Mouse (Mus musculus) cerebellum, adult 18-20 months (tissue): ENCODE results near the gene Rptor.

Source experiments
- DNase-seq, 2 experiments: peaks; one replicate each; pipeline ENCODE4 v3.0.0; 2021

Rptor gene

DNA sequence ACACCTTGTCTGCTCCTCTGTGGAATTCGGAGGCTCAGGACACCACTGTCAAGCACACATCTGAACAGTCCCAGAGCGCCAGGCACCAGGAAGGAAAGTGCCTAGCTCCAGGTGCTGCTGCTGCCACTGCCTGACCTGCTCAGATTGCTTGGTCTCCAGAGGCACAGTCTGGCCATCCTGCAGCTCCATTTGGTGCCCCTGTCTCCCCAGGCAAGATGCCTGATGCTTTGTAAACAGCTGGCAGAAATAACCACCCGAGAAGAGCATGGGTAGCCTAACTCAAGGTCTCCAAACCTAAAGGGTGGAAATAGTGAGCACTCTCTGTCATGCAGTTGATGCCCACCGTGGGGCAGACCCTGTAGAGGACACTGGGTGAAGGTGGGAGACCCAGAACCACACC is 311.7 kb downstream of the Rptor start:
- no peak for DNase-seq

DNA sequence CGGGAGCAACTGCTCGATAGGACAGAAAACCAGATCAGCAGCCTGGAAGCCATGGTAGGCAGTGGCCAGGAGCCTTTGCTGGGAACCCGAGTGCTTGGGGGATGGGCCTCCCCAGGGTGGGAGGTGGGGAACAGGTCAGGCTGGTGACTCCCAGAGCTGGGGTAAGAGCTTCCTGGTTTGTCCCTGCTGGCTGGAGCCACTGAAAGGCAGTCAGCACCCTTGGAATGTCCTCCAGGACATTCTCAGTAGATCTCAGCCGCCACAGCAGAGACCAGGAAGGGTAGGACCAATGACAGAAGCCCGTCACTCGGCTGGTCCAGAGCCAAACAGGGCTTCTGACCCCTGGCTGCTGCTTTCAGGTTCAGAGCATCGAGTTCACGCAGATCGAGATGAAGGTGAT is 313.0 kb downstream of the Rptor start:
- no peak for DNase-seq

DNA sequence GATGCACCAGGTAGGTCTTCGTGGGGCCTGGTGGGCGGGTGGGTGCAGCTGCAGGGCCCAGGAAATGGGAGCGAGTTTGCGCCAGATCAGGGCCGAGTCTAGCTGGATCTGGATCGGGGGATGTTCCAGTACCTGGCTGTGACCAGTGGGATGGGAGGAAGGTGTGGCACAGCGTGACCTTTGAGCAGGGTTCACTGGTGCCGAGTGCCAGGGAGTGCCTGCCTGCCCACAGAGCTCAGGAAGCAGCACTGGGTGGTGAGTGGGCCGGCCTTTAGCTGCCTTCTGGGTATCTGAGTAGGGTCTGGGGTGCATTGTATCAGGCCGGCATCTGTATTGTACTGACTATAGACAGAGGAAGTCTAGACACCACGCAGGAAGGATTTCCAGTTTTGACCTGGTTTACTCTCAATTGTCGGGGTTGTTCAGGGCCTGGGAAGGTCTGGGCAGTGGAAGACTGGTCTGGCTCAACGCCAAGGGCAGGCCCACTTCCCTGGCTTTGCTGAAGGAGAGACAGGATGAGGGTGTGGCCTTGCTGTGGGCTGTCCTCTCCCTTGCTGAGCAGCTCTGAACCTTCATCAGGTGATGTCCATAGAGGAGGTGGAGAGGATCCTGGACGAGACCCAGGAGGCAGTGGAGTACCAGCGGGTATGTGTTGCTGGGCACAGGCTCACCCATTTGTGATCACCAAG is 313.5 kb downstream of the Rptor start:
- DNase-seq = no peak

DNA sequence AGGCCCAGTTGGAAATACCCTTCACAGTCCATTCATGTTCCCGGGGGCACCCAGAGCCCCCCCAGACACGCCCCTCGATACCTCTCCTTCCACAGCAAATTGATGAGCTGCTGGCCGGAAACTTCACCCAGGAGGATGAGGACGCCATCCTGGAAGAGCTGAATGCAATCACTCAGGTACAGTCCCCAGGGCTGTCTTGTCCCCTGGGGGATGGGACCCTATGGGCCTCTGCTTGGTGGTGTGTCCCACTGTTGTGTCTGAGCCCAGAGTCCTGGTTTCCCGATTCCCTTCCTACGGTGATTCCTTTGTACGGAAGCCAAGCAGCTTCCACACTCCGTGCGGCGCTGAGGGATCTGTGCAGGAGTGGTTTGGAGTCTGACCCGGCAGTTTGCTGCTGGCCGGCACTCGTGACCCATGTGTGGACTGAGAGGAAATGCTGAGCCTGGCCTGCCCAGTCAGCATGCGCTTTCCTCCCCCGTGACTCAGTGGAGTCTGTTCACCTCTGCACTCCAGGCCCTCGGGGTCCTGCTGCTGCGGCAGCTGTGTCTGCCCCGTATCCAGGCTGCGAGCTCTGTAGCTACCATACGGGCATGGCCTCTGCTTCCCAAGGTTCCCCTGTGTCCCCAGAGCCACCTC is 314.2 kb downstream of the Rptor start:
- no peak for DNase-seq

DNA sequence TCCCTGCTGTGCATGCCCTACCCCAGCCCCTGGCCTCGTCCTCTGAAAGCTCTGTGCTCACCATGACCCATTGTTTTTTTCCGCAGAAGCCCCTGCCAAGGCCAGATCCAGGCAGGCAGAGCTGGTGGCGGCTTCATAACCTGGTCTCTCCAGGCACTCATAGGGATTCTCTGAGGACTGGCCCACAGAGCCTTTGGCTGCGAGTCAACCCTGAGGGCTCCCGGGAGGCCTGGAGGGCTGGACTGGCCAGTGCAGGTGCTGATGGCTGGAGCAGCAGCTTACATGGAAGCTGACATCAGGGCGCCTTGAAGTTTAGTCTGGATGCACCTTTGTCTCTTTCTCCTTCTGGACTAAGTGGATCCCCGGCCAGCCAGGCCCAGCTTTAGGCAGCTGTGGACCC is 315.8 kb downstream of the Rptor start:
- DNase-seq = no peak

DNA sequence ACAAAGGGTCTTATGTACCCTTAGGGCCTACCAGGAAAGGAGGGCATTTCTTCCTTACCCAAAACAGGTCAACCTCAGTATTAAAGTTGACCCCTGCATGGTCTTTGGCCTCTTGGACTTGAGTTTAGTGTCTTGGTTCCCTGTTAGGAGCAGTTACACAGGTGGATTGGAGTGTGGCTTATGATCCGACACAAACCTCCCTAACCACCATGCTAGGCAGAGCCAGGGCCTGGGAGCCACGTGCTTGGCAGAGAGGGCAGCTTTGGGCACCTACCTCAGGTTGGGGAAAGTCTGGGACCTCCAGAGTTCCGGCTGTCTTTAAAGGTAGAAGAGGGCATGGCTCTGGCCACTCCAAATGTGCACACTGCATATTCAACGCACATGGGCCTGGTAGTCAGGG is 316.7 kb downstream of the Rptor start:
- no peak for DNase-seq

DNA sequence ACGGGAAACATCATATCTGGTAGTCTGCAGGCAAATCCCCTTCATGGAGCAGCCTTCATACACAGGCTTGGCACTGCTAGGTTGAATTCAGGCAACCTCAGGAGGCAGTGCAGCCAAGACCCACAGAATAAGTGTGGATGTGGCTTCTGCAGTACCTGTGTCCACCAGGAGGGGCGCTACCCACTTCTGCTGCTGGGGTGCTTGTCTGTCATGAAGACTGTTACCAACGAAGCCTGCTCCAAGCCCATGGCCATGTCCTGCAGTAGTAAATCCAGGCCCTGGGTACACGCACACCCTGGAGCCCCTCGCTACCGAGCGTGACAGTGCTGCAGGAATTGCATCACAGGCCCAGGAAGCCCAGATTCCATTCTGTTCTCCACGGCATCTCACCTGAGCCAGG is 317.2 kb downstream of the Rptor start:
- peak; percentile 70 to 74 for DNase-seq

DNA sequence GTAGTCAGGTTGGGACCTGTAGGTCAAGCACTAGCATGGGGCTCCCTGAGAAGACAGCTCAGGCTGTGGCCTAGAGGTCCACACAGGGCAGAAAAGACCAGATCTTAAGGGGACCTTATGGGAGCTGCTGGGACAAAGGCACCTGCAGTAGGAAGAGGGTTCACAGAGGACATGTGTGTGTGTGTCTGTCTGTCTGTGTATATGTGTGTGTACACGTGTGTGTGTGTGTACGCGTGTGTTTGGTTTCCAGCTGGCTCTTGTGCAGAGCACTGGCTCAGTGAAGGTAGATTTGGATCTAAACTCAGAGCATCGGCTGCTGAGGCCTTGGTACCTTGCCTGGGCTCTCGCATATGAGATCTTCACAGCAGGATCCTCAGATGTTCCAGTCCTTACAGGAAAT is 318.0 kb downstream of the Rptor start:
- no peak for DNase-seq

DNA sequence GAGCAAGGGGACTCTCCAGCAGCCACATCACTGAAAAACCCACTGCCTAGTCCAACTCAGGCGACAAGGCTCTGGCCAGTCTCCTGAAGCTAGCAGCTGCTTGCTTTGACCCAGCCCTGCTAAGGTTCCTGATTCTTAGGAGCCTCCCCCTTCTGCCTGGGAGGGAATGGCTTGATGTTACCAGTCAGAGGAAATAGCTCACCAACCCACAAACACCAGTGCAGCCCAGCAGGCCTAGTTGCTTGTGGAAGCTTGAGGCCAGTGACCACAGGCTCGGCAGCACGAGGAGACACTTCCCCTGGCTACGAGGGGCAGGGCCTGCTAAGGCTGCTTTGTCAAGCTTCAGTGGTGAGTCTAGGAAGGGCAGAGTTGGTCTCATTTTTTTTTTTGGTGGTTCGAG is 322.5 kb downstream of the Rptor start:
- DNase-seq = no peak

DNA sequence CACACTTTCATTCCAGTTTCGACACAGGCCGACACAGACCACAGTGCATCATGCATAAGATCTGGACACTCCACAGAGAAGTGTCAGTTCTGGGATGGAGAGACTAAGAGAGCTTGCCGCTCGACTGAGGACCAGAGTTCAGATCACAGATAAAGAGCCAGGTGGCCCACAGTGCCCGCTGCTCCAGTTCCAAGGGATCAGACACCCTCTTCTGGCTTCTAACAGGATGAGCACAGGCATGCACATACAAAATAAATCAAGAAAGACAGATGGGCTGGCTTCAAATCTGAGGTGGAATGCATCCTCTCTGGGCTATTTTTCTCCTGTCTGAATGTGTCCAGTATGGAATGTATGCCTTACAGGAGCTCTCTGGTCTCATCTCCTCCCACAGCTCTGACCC is 324.1 kb downstream of the Rptor start:
- peak in 1 of 2 experiments; percentile 42 for DNase-seq

DNA sequence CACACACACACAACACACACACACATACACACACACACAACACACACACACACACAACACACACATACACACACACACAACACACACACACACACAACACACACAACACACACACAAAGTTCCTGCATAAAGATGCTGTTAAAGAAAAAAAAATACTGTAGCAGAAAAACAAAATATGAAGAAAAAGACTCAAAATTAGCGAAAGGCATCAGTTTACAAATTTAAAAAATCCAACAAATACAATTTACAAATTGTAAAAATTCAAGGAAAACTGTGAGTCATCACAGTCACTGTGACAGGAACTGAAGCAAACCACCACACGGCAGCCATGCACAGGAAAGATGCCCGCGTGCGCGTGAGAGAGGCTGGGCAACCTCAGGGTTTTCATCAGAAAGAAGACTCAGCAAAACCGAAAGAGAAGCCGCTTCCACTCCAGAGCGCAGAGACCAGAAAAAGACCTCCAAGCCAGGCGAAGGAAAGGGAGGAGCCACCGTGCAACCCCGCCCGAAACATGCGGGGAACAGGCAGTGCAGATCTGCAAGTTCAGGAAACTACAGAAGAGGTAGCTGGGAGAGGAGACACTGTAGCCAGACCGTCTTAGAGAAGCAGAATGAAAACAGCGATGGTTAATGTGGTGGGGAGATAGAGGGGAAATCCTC is 325.4 kb downstream of the Rptor start:
- DNase-seq = no peak

DNA sequence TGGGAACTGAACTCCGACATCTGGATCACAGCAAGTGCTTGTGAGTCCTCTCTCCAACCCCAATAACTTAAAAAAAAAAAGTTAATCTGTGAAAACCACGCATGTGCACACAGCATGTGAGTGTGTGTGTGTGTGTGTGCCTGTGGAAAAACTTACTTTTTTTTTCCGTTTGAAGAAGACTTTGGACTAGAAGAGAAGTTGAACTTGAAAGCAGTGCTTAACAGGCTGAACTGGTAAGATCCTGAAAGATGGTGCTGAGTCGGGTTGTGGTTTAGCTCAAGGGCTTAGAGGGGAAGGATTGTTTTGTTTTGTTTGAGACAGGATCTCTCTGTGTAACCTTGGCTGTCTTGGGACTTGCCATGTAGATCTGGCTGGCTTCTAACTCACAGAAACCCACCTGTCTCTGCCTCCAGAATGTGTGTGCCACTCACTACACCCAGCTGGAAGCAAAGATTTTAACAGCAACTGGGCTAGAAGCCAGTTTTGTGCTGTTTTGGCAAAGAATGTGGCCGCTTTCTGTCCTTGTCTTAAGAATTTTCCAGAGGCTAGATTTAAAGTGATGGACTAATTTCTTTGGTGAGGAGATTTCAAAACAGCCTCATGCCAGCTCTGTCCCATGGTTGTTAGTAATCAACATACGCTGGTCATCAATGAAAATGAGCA is 327.0 kb downstream of the Rptor start:
- DNase-seq = no peak

DNA sequence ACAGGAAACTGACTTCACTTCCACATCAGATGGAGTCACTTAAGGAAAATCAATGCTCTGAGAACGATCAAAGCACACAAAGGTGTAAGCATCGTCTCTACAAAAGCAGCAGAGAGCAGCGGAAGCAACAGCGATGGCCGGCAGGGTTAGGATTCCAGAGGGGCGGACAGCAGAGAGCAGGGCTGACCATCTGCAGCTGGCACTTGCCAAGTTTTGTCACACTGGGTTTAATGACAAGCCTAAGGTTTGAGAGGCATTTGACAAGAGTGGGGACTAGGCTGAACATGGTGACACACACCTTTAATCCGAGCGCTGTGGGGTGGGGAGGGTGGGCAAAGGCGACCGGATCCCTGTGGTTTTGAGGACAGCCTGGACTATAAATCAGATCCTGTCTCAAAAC is 329.1 kb downstream of the Rptor start:
- no peak for DNase-seq

DNA sequence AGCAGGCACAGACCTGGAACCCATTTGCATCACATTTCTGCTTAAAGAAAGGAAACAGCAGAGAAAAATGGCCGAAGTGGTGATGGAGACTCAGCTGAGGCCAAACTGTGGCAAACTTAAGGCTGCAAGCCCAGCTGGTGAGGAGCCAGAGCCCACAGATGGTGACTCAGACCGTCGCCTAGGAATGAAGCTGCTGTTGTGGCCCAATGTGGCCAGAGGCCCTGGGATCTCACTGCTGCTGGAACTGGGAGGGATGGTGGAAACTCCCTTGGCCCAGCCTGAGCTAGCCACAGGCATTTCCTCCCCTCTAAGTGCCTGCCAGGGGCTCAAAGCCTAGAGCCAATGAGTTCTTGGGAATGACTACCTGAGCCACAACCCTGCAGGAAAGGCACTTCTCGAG is 330.4 kb downstream of the Rptor start:
- DNase-seq = no peak

DNA sequence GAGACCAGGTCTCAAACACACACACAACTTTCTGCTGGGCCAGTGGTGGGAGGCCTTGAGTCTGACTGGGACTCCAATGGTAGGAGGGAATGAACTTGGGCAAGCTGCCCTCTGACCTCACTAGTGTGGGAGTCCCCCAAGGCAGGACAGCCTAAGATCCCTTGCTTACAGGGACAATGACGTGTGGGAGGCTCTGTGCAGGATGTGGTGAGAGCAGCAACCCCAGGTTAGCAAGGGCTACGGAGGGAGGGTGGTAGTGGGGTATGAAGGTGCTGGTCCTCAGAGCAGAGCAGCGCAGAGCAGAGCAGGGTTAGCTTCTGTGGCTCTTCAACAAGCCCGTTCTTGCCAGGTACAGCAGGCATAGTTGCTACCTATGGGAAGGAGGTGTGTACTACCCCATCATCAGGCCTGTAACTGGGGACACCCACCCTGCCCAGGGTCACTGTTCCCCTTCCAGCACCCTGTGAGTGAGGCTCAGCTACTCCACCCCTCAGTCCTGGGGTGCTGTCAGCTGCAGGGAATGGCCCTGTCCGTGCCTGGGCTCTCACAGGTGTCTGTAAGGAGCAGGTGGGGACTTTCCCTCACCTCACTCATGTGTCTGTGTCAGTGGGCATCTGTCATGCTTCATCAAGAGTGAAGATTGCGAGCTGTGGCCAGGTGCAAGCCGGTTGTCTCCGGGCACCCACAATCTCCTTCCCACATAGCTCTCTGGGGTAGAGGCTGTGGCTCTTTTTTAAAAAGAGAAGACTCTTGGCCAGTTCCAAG is 331.3 kb downstream of the Rptor start:
- DNase-seq = no peak

DNA sequence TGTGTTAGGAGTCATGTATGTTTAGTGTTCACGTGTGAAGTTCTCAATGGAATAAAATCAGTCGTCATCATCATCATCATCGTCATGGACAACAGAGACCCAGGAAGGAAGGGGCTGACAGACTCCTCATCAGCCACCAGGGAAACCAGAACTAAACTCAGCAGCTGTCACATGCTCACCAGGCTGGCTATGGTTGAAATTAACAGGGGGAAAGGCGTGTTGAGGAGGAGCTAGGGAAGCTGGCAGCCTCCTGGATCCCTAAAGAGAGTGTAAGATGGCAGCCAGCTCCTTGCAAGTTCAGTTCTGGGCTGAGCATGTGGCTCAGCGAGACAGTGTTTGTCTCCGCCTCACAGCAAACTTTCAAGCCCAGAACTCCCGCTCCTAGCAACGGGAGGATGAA is 332.1 kb downstream of the Rptor start:
- DNase-seq = no peak

DNA sequence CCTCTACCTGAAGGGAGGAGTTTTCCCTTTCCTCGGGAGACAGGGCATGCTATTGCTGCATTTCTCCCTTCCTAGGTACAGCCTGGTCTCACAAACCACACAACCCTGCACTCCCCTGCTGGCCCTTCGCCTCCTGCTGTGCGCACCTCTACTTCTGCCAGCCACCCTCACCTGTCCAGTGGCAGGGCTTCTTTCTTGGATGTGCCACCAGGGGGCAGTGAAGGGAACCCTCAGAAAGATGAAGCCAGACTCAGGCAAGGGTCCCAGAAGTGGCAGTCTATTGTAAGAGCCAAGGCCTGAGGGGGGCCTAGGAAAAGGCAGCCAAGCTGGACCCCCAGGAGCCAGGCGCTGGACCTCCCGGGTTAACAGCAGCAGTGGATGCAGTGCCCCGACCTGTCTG is 332.8 kb downstream of the Rptor start:
- DNase-seq = peak; percentile 75 to 81

DNA sequence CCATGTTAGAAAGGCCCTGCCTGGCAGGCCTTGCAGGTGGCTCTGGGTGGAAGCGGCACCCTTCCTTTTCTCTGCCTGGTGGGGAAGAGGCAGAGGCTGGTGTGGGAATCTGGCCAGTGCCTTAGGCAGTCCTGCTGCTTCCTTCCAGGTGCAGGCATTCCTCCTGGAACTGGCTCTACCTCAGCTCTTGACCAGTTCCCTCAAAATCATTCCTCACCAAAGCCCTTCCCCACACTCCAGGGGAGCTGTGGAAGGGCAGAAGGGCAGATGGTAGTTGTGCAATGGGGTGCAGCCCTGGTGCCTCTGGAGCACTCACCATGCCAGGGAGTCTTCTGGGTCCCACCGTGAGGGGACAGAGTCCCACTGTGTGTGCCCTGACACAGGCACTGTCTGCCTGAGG is 333.8 kb downstream of the Rptor start:
- DNase-seq = no peak

DNA sequence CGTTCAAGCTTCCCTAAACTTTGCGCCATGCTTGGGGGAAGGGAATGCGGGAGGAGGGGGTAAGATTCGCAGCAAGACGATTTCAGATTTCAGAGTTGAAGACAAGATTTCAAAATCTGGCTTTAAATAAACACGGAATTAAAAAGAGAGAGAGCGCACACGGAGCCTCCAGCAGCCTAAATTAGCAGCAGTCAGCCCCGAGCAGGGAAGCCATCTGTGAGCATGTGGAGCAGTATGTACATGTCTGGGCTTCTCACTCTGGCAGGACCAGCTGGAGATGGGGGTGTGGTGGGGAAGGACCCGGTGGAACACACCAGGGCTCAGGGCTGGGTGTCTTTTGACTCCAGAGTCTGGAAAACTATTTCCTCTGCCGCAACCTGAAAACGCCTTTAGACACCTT is 334.5 kb downstream of the Rptor start:
- no peak for DNase-seq

DNA sequence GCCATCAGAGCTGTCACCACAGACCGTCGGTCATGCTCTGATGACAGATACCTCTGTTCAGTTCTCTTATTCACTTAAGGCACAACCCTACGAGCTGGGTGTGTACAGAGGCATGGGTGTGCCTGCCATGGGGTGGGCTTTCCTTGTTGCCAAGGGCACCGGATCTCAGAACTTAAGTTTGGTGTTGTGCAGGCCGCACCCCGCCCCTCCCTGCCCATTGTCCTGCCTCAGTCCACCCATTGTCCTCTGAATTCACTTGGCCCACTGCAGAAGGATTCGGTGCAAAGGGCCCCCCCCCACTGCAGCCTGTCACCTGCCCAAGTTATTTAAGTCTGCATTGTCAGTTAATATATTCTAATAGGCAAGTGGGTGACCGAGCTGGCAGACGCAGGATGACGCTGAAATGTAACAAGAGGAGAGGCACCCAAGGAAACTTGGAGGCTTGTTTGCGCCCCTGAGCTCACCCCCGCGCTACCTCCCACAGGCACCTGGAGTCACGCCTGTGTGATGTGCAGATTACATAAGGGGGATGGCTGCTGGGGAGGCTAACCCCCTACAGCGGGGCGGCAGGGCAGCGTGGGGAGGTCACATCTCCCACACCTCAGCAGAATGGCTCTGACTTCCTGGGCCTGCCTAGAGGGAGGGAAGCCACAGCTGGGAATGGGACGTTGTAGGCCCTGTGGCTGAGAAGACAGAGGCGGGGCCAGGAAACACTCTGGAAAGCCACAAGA is 335.2 kb downstream of the Rptor start:
- no peak for DNase-seq

DNA sequence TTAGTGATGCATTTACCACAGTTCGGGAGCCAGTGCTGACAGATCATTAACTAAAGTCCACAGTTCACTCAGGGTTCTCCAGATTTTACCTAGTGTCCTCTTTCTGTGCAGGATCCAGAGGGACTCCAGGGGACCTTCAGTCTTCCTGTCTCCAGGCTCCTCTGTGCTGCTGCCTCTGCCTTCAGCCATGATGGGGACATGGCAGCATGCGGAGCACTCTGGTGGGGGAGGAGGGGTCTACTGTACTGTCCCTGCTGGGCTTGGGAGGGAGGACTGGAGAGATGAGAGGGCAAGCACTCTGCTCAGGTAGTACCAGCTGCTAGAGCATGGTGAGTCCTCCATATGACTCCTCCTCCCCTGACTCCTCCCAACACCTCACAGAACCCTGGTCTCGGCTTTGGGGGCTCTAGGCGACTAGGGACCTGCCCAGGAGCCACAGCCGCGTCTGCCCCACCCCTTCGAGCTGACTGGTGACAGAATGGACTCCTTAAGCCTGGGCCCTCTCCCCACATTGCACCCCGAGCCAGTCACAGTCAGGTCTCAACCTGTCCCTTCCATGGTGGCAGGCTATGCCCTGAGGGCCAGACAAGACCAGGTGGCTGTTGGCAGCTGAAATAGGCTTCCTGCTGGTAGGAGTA is 336.5 kb downstream of the Rptor start:
- DNase-seq = peak in 1 of 2 experiments; percentile 12

DNA sequence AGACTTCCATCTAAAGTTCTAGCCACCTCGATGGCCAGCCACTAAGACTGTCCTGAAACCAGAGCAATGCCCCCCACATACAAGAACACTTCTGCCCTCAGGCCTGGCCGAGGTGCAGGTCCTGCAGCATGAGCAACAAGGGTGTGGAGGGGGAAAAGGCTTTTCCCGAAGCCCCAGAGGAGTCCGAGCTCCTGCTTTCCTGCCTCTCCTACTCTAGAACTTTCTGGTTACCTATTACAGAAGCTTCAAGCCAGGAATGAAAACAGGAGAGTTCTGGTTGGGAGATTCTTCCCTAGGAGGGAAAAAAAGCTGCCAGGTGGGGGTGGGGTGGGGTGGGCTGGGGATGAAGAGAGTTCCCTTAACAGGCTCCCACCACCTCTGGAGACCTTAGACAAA is 337.0 kb downstream of the Rptor start:
- DNase-seq = peak in 1 of 2 experiments; percentile 4
